Mouse (Mus musculus) ES-Bruce4 (cell line): ENCODE measurements at regions not wholly inside any gene's neighbourhood (a gene's known extent, or its start where the extent isn't known, plus 50 kb on each side); places are given as distances from the start of the nearest gene placed in this dataset.

Source experiments
- CTCF ChIP-seq: IDR thresholded peaks from one replicate; pipeline ENCODE4 v1.8.1; 2011; ENCODE audit warnings: low read depth, low read length
- EP300 ChIP-seq: IDR thresholded peaks from 2 replicates; pipeline ENCODE4 v1.6.1; 2011; ENCODE audit warnings: low read depth, low read length; ENCODE audit not compliant: insufficient read depth
- POLR2A ChIP-seq: IDR thresholded peaks from one replicate; pipeline ENCODE4 v1.8.1; 2011; ENCODE audit warnings: low read length; ENCODE audit not compliant: insufficient read depth

DNA sequence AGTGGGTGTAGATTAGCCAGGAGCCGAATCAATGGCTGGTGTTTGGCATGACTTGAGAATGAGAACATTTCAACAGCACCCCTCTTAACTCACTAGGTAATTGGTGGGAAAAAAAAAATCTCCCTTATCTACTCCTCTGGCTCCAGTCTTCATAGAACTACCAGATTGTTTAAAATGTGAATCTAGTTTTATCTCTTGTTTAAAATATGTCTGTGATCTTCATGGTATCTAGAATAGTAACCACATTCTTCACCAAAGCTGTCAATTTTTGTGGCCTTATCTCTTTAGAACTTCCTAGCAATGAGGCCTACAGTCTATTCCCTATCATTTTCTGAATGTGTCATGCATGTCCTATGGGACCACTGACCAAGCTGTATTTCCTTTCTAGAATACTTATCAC is 134.4 kb upstream of the Atp2b1 start:
- TF ChIP-seq POLR2A = no peak
- no peak for TF ChIP-seq CTCF
- TF ChIP-seq EP300 = no peak
